Mouse (Mus musculus) splenic B cell, adult 2 months (primary cell): ENCODE results near the gene Ankrd6.

Experiments used
- DNase-seq: peaks from one replicate; pipeline ENCODE4 v3.0.0-alpha.2; 2011; ENCODE audit warnings: low read depth, low spot score
- H3K27me3 ChIP-seq: 2 replicates; pipeline ENCODE4 v1.6.1; 2012; ENCODE audit warnings: mild to moderate bottlenecking, low read length, moderate library complexity, mixed read lengths; ENCODE audit not compliant: control insufficient read depth, poor library complexity, insufficient read depth, severe bottlenecking
- H3K36me3 ChIP-seq: 2 replicates; pipeline ENCODE4 v1.6.1; 2012; ENCODE audit warnings: mild to moderate bottlenecking, low read length, moderate library complexity, mixed read lengths; ENCODE audit not compliant: control insufficient read depth, poor library complexity, insufficient read depth, severe bottlenecking

Ankrd6 gene

GRCm38 (mm10) chr4:32950356-32951034 lies at the start of gene Ankrd6:
Gene Ankrd6, minus strand, starts transcription at chr4:32950841.
- peak; percentile 78 for DNase-seq
- H3K27me3 ChIP-seq: peaks cover 3% of the 10 kb centered on the region
- H3K36me3 ChIP-seq: no peaks in the 10 kb centered on the region

GRCm38 (mm10) chr4:32998996-32999395 lies 48.4 kb upstream of the Ankrd6 start:
- no peak for DNase-seq
- Histone ChIP-seq H3K36me3 (no peaks in the 10 kb centered on the region), H3K27me3 (no peaks in the 10 kb centered on the region)

- no peak for DNase-seq
- Histone ChIP-seq H3K36me3 (no peaks in the 10 kb centered on the region), H3K27me3 (no peaks in the 10 kb centered on the region)
Measured at GRCm38 (mm10) chr4:32997571-32997970, 46.9 kb upstream of the Ankrd6 start.

- no peak for DNase-seq
- H3K27me3 ChIP-seq: no peaks in the 10 kb centered on the region
- H3K36me3 ChIP-seq: no peaks in the 10 kb centered on the region
Measured at GRCm38 (mm10) chr4:32996083-32996482, 45.4 kb upstream of the Ankrd6 start.

- H3K27me3 ChIP-seq: no peaks in the 10 kb centered on the region
- DNase-seq: no peak
Measured at GRCm38 (mm10) chr4:32994168-32994567, 43.5 kb upstream of the Ankrd6 start.

GRCm38 (mm10) chr4:32989346-32989745 lies 38.7 kb upstream of the Ankrd6 start:
- DNase-seq: no peak
- Histone ChIP-seq H3K36me3 (no peaks in the 10 kb centered on the region), H3K27me3 (no peaks in the 10 kb centered on the region)

More at GRCm38 (mm10) chr4:32994168-32994567, 43.5 kb upstream of the Ankrd6 start:
- no peaks in the 10 kb centered on the region for H3K36me3 ChIP-seq

- H3K36me3 ChIP-seq: no peaks in the 10 kb centered on the region
- no peak for DNase-seq
Measured at GRCm38 (mm10) chr4:32987006-32987405, 36.4 kb upstream of the Ankrd6 start.

GRCm38 (mm10) chr4:32985684-32986083 lies 35.0 kb upstream of the Ankrd6 start:
- H3K27me3 ChIP-seq: 0 out of 2 replicates have a peak, but pooled peaks cover 2% of the 10 kb centered on the region
- no peak for DNase-seq
- no peaks in the 10 kb centered on the region for H3K36me3 ChIP-seq

More at GRCm38 (mm10) chr4:32987006-32987405, 36.4 kb upstream of the Ankrd6 start:
- 0 out of 2 replicates have a peak, but pooled peaks cover 2% of the 10 kb centered on the region for H3K27me3 ChIP-seq

GRCm38 (mm10) chr4:32984801-32985675 lies 34.4 kb upstream of the Ankrd6 start:
- 0 out of 2 replicates have a peak, but pooled peaks cover 2% of the 10 kb centered on the region for H3K27me3 ChIP-seq
- no peaks in the 10 kb centered on the region for H3K36me3 ChIP-seq
- peak; percentile 12 for DNase-seq

- H3K27me3 ChIP-seq: 0 out of 2 replicates have a peak, but pooled peaks cover 2% of the 10 kb centered on the region
- no peaks in the 10 kb centered on the region for H3K36me3 ChIP-seq
- DNase-seq: peak; percentile 17
Measured at GRCm38 (mm10) chr4:32984242-32984641, 33.6 kb upstream of the Ankrd6 start.

GRCm38 (mm10) chr4:32983176-32984155 lies 32.8 kb upstream of the Ankrd6 start:
- H3K36me3 ChIP-seq: no peaks in the 10 kb centered on the region
- H3K27me3 ChIP-seq: 0 out of 2 replicates have a peak, but pooled peaks cover 2% of the 10 kb centered on the region
- peak; percentile 76 for DNase-seq

- Histone ChIP-seq H3K27me3 (0 out of 2 replicates have a peak, but pooled peaks cover 2% of the 10 kb centered on the region), H3K36me3 (no peaks in the 10 kb centered on the region)
- DNase-seq: peak; percentile 45
Measured at GRCm38 (mm10) chr4:32982716-32983175, 32.1 kb upstream of the Ankrd6 start, which contains the start of gene Rragd. Gene Rragd, plus strand, starts transcription at chr4:32983037.

GRCm38 (mm10) chr4:32982041-32982715 lies 31.5 kb upstream of the Ankrd6 start:
- DNase-seq: no peak
- Histone ChIP-seq H3K27me3 (0 out of 2 replicates have a peak, but pooled peaks cover 2% of the 10 kb centered on the region), H3K36me3 (no peaks in the 10 kb centered on the region)
